Mouse (Mus musculus): ENCODE measurements at regions not wholly inside any gene's neighbourhood (a gene's known extent, or its start where the extent isn't known, plus 50 kb on each side); places are given as distances from the start of the nearest gene placed in this dataset.

DNA sequence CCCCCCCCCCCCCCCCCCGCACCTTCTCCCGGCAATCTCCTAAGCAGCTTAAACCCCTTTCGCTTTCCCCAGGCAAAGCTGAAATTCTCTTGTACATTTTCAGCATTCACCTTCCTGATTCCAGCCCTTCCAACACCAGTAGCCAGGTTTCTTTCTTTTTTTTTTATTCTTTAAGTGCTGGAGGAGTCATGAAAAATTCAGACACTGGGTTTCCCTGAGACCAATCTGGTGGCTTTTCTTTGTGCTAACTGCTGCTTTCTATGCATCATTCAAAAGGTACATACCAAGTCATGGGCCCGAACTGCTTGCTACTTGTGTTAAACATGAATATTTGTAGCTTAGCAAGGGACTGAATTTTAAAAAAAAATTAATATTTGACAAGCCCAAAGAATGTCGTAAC is 99.7 kb downstream of the Zfp326 start:
- H3K4me1 ChIP-seq (replicated peaks): 0 out of 2 replicates have a peak, but pooled peaks cover 4% of the 10 kb centered on the region
- H3K9me3 ChIP-seq: no peaks in the 10 kb centered on the region
- H3K4me2 ChIP-seq: peak overlapping the region; percentile 44
- H3K36me3 ChIP-seq: no peaks in the 10 kb centered on the region
- ATAC-seq (ENCODE audit: low FRiP score, low read depth): no peak
- H3K9ac ChIP-seq: no peak overlapping the region
- 70% methylated on average over 5 of the region's 5 CpGs for WGBS
- no peak overlapping the region for H3K4me3 ChIP-seq
- no peak overlapping the region for H3K27ac ChIP-seq (replicated peaks)
- H3K27me3 ChIP-seq: no peaks in the 10 kb centered on the region

DNA sequence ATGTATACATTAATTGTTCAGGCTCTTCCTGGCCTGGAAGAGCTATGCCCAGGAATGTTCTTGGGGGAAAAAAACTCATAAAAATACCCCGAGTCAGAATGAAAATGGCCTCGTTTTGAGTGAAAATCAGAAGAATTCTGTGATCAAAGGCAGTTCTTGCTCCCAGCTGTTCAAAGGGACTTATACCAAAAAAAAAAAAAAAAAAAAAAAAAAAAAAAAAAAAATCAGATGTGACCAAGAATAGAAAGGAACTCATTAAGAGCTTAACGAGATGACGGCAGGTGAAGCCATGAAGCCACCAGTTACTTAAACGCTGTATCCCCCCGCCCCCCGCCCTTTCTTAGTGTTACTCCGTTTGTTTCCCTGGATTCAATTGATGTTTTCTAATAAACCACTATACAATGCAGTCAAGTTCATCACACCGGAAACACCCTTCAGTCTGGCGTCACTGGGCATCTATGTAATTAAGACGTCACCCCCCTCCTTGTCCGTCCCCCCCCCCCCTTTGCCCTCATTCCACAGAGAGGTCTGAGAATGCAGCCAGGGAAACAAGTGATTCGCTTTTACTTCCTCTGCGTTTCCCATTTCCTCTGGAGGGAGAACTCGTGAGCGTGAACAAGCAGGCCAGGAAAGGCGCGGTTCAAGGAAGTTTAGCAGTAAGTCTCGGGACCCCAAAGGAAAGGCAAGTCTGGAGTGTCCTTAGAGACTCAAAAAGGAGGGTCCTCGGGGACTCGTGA is 99.1 kb downstream of the Zfp326 start:
- H3K27ac ChIP-seq (replicated peaks): no peak overlapping the region

DNA sequence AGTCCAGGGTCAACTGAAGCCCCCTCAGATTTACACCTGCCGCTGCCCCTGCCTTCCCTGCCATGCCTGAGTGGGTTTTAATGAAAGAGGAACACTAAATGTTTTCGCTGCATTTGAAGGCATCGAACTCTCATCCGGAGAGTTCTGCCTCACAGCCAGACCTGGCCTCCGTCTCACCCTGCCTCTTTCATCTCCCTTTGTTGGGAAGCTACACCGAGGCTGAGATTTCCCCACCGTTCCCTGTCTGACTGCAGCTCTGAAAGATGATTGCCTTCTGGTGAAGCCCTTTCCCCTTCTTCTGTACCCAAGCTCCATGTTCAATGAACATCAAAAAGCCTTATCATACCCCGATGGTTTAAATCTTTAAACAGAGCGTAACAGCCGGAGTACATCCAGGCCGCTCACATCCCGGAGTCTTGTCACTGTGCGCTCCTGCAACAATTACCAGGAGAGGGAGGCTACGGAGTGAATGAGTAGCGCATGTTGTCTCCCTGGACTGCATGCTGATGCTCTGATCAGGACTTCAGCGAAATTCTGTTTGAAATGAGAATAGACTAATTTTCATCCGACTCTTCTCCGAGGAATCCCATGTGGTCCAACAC is 98.3 kb downstream of the Zfp326 start:
- no peak for ATAC-seq (ENCODE audit: low FRiP score, low read depth)
- Histone ChIP-seq H3K9ac (no peak overlapping the region), H3K27me3 (no peaks in the 10 kb centered on the region), H3K4me2 (no peak overlapping the region), H3K4me1 (replicated peaks) (0 out of 2 replicates have a peak, but pooled peaks cover 4% of the 10 kb centered on the region), H3K27ac (replicated peaks) (no peak overlapping the region), H3K9me3 (no peaks in the 10 kb centered on the region), H3K4me3 (no peak overlapping the region), H3K36me3 (no peaks in the 10 kb centered on the region)
- 63% methylated on average over 18 of the region's 18 CpGs for WGBS

More for the DNA sequence above, 99.1 kb downstream of the Zfp326 start:
- no peak for ATAC-seq (ENCODE audit: low FRiP score, low read depth)
- peak overlapping the region; percentile 44 for H3K4me2 ChIP-seq
- H3K9me3 ChIP-seq: no peaks in the 10 kb centered on the region
- 45% methylated on average over 21 of the region's 21 CpGs for WGBS
- H3K27me3 ChIP-seq: no peaks in the 10 kb centered on the region
- H3K4me3 ChIP-seq: peak overlapping the region; percentile 7; the same call in 1 of the 2 replicates
- H3K36me3 ChIP-seq: no peaks in the 10 kb centered on the region
- H3K4me1 ChIP-seq (replicated peaks): 0 out of 2 replicates have a peak, but pooled peaks cover 4% of the 10 kb centered on the region
- H3K9ac ChIP-seq: no peak overlapping the region

All from hindbrain, embryonic 15.5 days (tissue).